8 mouse cellular contexts compared by ENCODE assay signal in the genomic region with DNA sequence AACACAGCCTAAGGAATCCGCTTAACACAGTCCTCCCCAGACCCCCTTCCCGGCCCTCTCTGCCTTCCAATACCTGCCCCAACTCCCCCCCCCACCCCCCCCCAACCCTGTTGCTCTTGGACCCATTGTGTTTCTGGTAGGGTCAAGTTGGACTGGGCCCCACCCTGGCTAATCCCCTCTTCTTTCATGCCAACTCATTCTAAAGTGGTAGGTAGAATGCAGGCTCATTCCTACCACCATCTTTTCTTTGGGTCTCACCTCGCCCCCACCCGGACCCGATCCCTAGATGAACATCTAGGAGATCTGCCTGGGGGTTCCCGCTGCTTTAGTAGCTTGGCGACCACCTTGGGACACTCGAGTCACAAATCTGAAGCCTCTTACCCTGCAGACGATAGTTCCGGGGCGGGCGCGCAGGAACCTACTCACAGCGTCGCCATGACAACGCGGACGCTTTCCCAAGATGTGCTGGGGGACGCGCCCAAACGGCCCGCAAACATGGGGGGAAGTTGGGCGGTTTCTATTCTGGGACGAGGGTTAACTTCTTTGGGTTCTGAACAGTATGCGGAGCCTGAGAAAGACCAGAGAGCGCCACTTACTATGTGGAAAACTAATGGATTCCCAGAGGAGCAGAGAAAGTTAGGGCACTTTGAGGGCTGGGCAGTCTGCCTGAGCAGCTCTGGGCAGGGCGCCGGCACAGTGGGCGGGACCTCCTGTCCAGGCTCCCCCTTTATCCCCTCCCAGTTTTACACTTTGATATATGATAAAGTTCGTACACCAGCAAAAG. TPM values are rescaled to one million over a fixed set of nuclear protein-coding genes. Genes with fewer than 3 reads are reported as not detected.
A peak's percentile ranks its signal among the peaks of the same experiment; 100 is the strongest.
DNase-seq lines count a peak whose midpoint lies in the region; ATAC-seq and TF ChIP-seq lines count a peak whose summit lies in the region.

A gene (minus strand): TSS at position 437 of the 784 bp plus-strand sequence.

- intact Hi-C loops in heart, adult 2 months (cut with DNase I): no loop called here
- intact Hi-C loops in heart, postnatal 25 days (cut with DNase I): no loop called here
- intact Hi-C loops in heart, postnatal 36 days (cut with DNase I): no loop called here

- no peaks in the 10 kb centered on the region for H3K9me3 ChIP-seq in forebrain, embryonic 11.5 days (ENCODE audit: control insufficient read depth, low read length)

- 7% methylated on average over 30 of the region's 30 CpGs for WGBS in heart, adult 2 months
- 4% methylated on average over 30 of the region's 30 CpGs for WGBS in forebrain, embryonic 11.5 days
- WGBS in olfactory bulb, adult 2 months: 6% methylated on average over 30 of the region's 30 CpGs

- H3K27ac ChIP-seq in heart, adult 2 months: no peak within 1 kb of the TSS
- no peak within 1 kb of the TSS for H3K27ac ChIP-seq in forebrain, embryonic 11.5 days (ENCODE audit: low read depth, low read length)
- H3K27ac ChIP-seq in layer of hippocampus, adult 2 months: no peak within 1 kb of the TSS
- H3K27ac ChIP-seq in olfactory bulb, adult 2 months (ENCODE audit: insufficient read depth, low read depth, low read length): no peak within 1 kb of the TSS

- no peak for TF ChIP-seq EP300 in heart, adult 2 months (IDR thresholded peaks at IDR 0.05; ENCODE audit: insufficient read depth, low read depth, low read length)

- TF ChIP-seq CTCF in heart, adult 2 months (IDR thresholded peaks at IDR 0.05): no peak
- no peak for TF ChIP-seq CTCF in layer of hippocampus, adult 2 months (conservative IDR thresholded peaks at IDR 0.05)
- TF ChIP-seq CTCF in olfactory bulb, adult 2 months (IDR thresholded peaks at IDR 0.05; ENCODE audit: insufficient read depth, low read depth, low read length): no peak

- no peak for TF ChIP-seq POLR2A in heart, adult 2 months (IDR thresholded peaks at IDR 0.05; ENCODE audit: insufficient read depth, low read depth, low read length)
- no peak for TF ChIP-seq POLR2A in olfactory bulb, adult 2 months (IDR thresholded peaks at IDR 0.05; ENCODE audit: insufficient read depth, low read depth, low read length)

- H3K4me2 ChIP-seq in forebrain, embryonic 11.5 days (ENCODE audit: low read depth, low read length, severe bottlenecking): peak within 1 kb of the TSS; percentile 71

- peak; percentile 91 for ATAC-seq in forebrain, embryonic 11.5 days (replicated peaks; ENCODE audit: low FRiP score)

- no peaks in the 10 kb centered on the region for H3K36me3 ChIP-seq in heart, adult 2 months (ENCODE audit: control insufficient read depth, insufficient read depth, low read length)
- H3K36me3 ChIP-seq in forebrain, embryonic 11.5 days (ENCODE audit: control insufficient read depth, insufficient read depth, low read length): no peaks in the 10 kb centered on the region

- H3K9ac ChIP-seq in heart, adult 2 months (ENCODE audit: low read depth, low read length): no peak within 1 kb of the TSS
- H3K9ac ChIP-seq in forebrain, embryonic 11.5 days (ENCODE audit: low read length): no peak within 1 kb of the TSS; the same call in 1 of the 2 replicates

- peak; percentile 52 to 56 for DNase-seq in heart, adult 2 months
- no peak for DNase-seq in heart, postnatal 25 days (ENCODE audit: low spot score)
- DNase-seq in forebrain, embryonic 11.5 days (ENCODE audit: low spot score): peak; percentile 82
- peak; percentile 39 to 49 for DNase-seq in heart, postnatal 36 days
- peak; percentile 48 to 54 for DNase-seq in layer of hippocampus, adult 2 months (ENCODE audit: low spot score in 2 of 2)
- peak; percentile 49 to 56 for DNase-seq in lung, adult 18-20 months
- DNase-seq in thymus, postnatal 36 days: peak; percentile 21 to 39

- H3K27me3 ChIP-seq in heart, adult 2 months (ENCODE audit: control insufficient read depth, insufficient read depth, low read length): no peaks in the 10 kb centered on the region; the same call in 1 of the 2 replicates
- H3K27me3 ChIP-seq in forebrain, embryonic 11.5 days (ENCODE audit: control insufficient read depth, insufficient read depth, low read length): no peaks in the 10 kb centered on the region

- H3K79me2 ChIP-seq in heart, adult 2 months (replicated peaks; ENCODE audit: control insufficient read depth, insufficient read depth, low read length): no peaks in the 10 kb centered on the region

- peak within 1 kb of the TSS; percentile 47 for H3K4me3 ChIP-seq in heart, adult 2 months
- peak within 1 kb of the TSS; percentile 40 for H3K4me3 ChIP-seq in forebrain, embryonic 11.5 days (ENCODE audit: low read depth, low read length)
- H3K4me3 ChIP-seq in layer of hippocampus, adult 2 months: peak within 1 kb of the TSS; percentile 58
- H3K4me3 ChIP-seq in olfactory bulb, adult 2 months (ENCODE audit: insufficient read depth, low read depth, low read length): peak within 1 kb of the TSS; percentile 50

- no peaks in the 10 kb centered on the region for H3K4me1 ChIP-seq in heart, adult 2 months (ENCODE audit: control insufficient read depth, insufficient read depth, low read length)
- no peaks in the 10 kb centered on the region for H3K4me1 ChIP-seq in forebrain, embryonic 11.5 days (replicated peaks; ENCODE audit: control insufficient read depth, insufficient read depth, low read length)
- peaks cover 6% of the 10 kb centered on the region for H3K4me1 ChIP-seq in olfactory bulb, adult 2 months (ENCODE audit: control insufficient read depth, insufficient read depth, low read length)

RNA-seq across cellular contexts. Expression of the gene that starts here (rescaled TPM):
- total RNA-seq in heart, adult 2 months (2021): not detected
- polyA plus RNA-seq in heart, adult 2 months (2012; rRNA removed): 0.25 TPM in 1 of 2 replicates, not detected in the other
- not detected for total RNA-seq in heart, postnatal 25 days (2021)
- polyA plus RNA-seq in forebrain, embryonic 11.5 days (2014; fragmentation: Nextera tagmentation; extraction: Ambion mirVana): 0.21 TPM in 1 of 2 replicates, not detected in the other
- not detected for total RNA-seq in heart, postnatal 36 days (2021)
- under 1 TPM; 0.28 to 0.29 TPM for total RNA-seq in layer of hippocampus, adult 2 months (2021)
- not detected in 2 replicates for polyA plus RNA-seq in olfactory bulb, adult 2 months (2012; ENCODE audit: insufficient read depth, insufficient read length, low replicate concordance, missing spikeins)

Comparison
In these comparisons a context has a peak if more than half of its experiments do, and no peak if none do; other contexts are left out.
1. Peak in DNase-seq and H3K4me3 ChIP-seq in heart, adult 2 months; RNA of the gene not detected or under 1 TPM.
2. Peak in DNase-seq, ATAC-seq, H3K4me3 ChIP-seq and H3K4me2 ChIP-seq in forebrain, embryonic 11.5 days; RNA of the gene not detected or under 1 TPM.
3. Peak in DNase-seq in heart, postnatal 36 days; RNA of the gene not detected or under 1 TPM.
4. Peak in DNase-seq and H3K4me3 ChIP-seq in layer of hippocampus, adult 2 months; RNA of the gene not detected or under 1 TPM.